Mouse (Mus musculus) heart, postnatal 10 days (tissue): ENCODE results near the gene Aak1. TPM values are rescaled to one million over a fixed set of nuclear protein-coding genes. Genes with fewer than 3 reads are reported as not detected.
"Not testable (repeated sequence)": the region's sequence is repeated elsewhere in the genome, so short reads cannot be mapped to it uniquely, and the experiment has no call there.

Source experiments
- DNase-seq, 2 experiments: peaks; one replicate each; pipeline ENCODE4 v3.0.0; 2021
- intact Hi-C: fragments of 180-260 bp; cut with DNase I; formaldehyde crosslinking; loops from one replicate; pipeline ENCODE4 v1.15.1; 2025
- total RNA-seq, 2 experiments: library from RNA; stranded (reverse); gene quantifications; 2 replicates each; pipeline ENCODE4 v1.2.3; 2021

The Aak1 gene
- total RNA-seq, 2 experiments from 2014 or later, result 95.7 to 103 TPM

DNA sequence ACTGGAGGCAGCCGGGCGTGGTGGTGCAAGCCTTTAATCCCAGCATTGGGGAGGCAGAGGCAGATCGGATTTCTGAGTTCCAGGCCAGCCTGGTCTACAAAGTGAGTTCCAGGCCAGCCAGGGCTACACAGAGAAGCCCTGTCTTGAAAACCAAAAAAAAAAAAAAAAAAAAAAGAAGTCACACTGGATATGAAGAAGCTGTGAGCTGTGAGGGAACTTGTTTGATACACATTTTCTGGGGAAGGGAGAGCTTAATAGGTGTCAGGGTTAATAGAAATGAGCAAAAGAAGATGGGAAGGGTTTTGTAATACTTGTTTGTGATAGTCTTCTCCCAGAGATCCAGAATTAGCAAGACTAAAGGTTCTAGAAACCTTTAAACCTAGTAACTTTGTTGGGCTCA, 196.2 kb downstream of the Aak1 start:
- intact Hi-C loops, result no loop called here
- DNase-seq, result no peak

DNA sequence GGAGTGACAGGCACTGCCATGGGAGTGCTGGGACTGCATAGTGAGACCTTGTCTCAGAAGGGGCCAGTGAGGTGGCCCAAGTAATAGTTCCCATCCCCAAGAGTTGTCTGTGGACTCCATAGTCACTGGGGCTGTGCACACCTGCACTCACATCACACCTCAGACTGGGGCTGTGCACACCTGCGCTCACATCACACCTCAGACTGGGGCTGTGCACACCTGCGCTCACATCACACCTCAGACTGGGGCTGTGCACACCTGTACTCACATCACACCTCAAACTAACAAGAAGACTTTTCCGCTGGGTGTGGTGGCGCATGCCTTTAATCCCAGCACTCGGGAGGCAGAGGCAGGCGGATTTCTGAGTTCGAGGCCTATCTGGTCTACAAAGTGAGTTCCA, 199.4 kb downstream of the Aak1 start:
- DNase-seq, intact Hi-C loops: not testable (repeated sequence)

DNA sequence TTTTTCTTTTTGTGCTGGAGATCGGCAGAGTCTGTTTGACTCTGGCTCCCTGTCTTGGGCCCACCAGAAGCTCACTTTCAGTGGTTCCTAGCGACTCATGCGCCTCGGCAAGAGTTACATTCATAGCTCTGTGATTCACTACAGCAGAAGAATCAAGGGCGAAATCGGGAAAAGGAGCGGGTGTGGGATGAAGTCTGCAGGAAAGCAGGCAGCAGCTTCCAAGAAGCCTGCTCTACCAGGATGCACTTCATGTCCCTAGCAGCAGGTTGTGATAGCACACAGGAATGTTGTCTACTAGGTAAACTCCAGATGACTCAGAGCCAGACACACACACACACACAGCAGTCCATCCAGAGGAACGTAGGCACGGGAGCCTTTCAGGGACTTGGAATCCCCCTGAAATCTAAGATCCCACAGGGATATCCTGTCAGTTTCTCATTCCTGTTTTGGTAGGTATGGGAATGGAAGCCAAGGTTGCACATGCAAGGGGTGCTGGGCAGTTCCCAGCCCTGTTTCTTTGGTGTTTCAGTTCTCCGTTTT, 202.6 kb downstream of the Aak1 start:
- intact Hi-C loops, result no loop called here
- DNase-seq, result no peak

Other genes with a start within 250 kb of the Aak1 start
- under 1 TPM in 1 of 2 experiments, not detected in 1; 0.22 TPM for gene Asprv1, start 221.4 kb upstream of the Aak1 start, total RNA-seq
- 1 to 10 TPM; 5.7 to 7.3 TPM for gene Mxd1, start 180.4 kb upstream of the Aak1 start, total RNA-seq
- 10 to 100 TPM; 45.9 to 47.1 TPM for gene Snrnp27, start 165.0 kb upstream of the Aak1 start, total RNA-seq
- 1 to 10 TPM; 7.8 to 8.8 TPM for gene Gmcl1, start 116.1 kb upstream of the Aak1 start, total RNA-seq
- gene Anxa4, start 55.9 kb upstream of the Aak1 start, total RNA-seq, result 10 to 100 TPM; 38.5 to 39.6 TPM
- 10 to 100 TPM; 72.8 to 77.8 TPM for gene Nfu1, start 159.7 kb downstream of the Aak1 start, total RNA-seq
- gene Gfpt1, start 193.3 kb downstream of the Aak1 start, total RNA-seq, result 10 to 100 TPM; 18.2 to 19.6 TPM